Mouse (Mus musculus): ENCODE results near the gene Tex11.

DNA sequence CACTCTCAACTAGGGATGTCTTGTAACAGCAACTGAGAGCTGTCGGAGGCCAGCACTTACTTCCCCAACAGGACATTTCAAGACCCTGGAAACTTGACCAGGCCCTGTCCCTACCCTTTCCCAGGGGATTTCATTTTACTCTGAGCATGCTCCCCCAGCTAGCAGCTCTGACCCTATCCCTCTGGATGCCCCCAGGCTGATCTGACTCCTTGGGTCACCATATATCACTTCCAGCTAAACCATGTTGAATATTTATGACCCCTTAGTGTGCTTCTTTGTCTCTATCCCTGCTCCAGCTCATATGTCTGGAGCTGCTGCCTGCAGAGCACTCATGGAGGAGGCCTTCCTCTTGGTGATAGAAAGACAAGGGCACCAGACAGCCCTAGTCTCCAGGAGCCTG is 238.3 kb downstream of the Tex11 start:
- TF ChIP-seq CTCF (conservative IDR thresholded peaks at IDR 0.05; ENCODE audit: low read length) (no peak), NANOG (IDR thresholded peaks at IDR 0.05; ENCODE audit: borderline replicate concordance, low read length) (no peak), POU5F1 (IDR thresholded peaks at IDR 0.05; ENCODE audit: borderline replicate concordance, low read length) (no peak)

Measured in E14TG2a.4 (cell line).